Mouse (Mus musculus) heart, embryonic 16.5 days (tissue): ENCODE data around the gene Mroh3. TPM values are rescaled to one million over a fixed set of nuclear protein-coding genes. Genes with fewer than 3 reads are reported as not detected.

Source experiments
- polyA plus RNA-seq: library from polyadenylated mRNA; unstranded; fragments of >200 nt; fragmentation: Nextera tagmentation; extraction: Ambion mirVana; gene quantifications from 2 replicates; pipeline ENCODE4 v1.2.1, GENCODE M21; 2015

Gene Mroh3
- polyA plus RNA-seq, 1 experiment from 2014 or later = not detected

Other genes with a start within 250 kb of the Mroh3 start
- gene Igfn1, start 206.5 kb downstream of the Mroh3 start, polyA plus RNA-seq = not detected in 2 replicates
- gene Tmem9, start 204.7 kb downstream of the Mroh3 start, polyA plus RNA-seq = 85.5 and 98.7 TPM in 2 replicates
- gene Ascl5, start 162.0 kb downstream of the Mroh3 start, polyA plus RNA-seq = not detected in 2 replicates
- gene Cacna1s, start 160.1 kb downstream of the Mroh3 start, polyA plus RNA-seq = 0.28 and 0.31 TPM in 2 replicates
- gene Kif21b, start 81.4 kb downstream of the Mroh3 start, polyA plus RNA-seq = 1.8 and 2.6 TPM in 2 replicates
- gene Inava, start 21.4 kb upstream of the Mroh3 start, polyA plus RNA-seq = 2.6 TPM in 2 replicates
- 0.34 TPM in 1 of 2 replicates, not detected in the other for gene Gpr25, start 48.0 kb upstream of the Mroh3 start, polyA plus RNA-seq
- gene Camsap2, start 133.3 kb upstream of the Mroh3 start, polyA plus RNA-seq = 5.4 and 5.6 TPM in 2 replicates
- 12.7 TPM in 2 replicates for gene Ddx59, start 202.4 kb upstream of the Mroh3 start, polyA plus RNA-seq